Mouse (Mus musculus) midbrain, postnatal 0 days (tissue): ENCODE measurements around the gene Spns2. TPM values are rescaled to one million over a fixed set of nuclear protein-coding genes. Genes with fewer than 3 reads are reported as not detected.

ENCODE experiments used
- ATAC-seq: fragments of 200-750 bp; cut with Nextera tagmentation; 2 replicates; pipeline ENCODE4 v1.8.0; 2017; ENCODE audit warnings: moderate number of reproducible peaks, mild to moderate bottlenecking, moderate TSS enrichment, moderate library complexity; ENCODE audit not compliant: low FRiP score
- DNase-seq: peaks from one replicate; pipeline ENCODE4 v3.0.0-alpha.2; 2015; ENCODE audit warnings: low spot score
- H3K27ac ChIP-seq: fragments of 300-500 bp; sonication (generic); 2 replicates; pipeline ENCODE4 v1.5.1; 2014; ENCODE audit warnings: low read depth, mild to moderate bottlenecking, low read length, mixed read lengths
- H3K27me3 ChIP-seq: fragments of 300-500 bp; sonication (generic); 2 replicates; pipeline ENCODE4 v1.6.1; 2014; ENCODE audit warnings: low read length, control low read depth, mixed read lengths; ENCODE audit not compliant: insufficient read depth
- H3K36me3 ChIP-seq: fragments of 300-500 bp; sonication (generic); 2 replicates; pipeline ENCODE4 v1.6.1; 2014; ENCODE audit warnings: low read length, control low read depth, mixed read lengths; ENCODE audit not compliant: insufficient read depth
- H3K4me1 ChIP-seq: fragments of 300-500 bp; sonication (generic); 2 replicates; pipeline ENCODE4 v1.6.1; 2014; ENCODE audit warnings: mild to moderate bottlenecking, control low read depth, antibody characterized with exemption, low read length, mixed read lengths; ENCODE audit not compliant: insufficient read depth
- H3K4me2 ChIP-seq: fragments of 300-500 bp; sonication (generic); 2 replicates; pipeline ENCODE4 v1.6.1; 2014; ENCODE audit warnings: low read depth, mild to moderate bottlenecking, low read length, mixed read lengths; ENCODE audit not compliant: poor library complexity, severe bottlenecking
- H3K4me3 ChIP-seq: fragments of 300-500 bp; sonication (generic); 2 replicates; pipeline ENCODE4 v1.5.1; 2014; ENCODE audit warnings: low read depth, mild to moderate bottlenecking, low read length, moderate library complexity
- H3K9ac ChIP-seq: fragments of 300-500 bp; sonication (generic); replicated peaks from 2 replicates; pipeline ENCODE4 v1.6.1; 2014; ENCODE audit warnings: mild to moderate bottlenecking, low read length, moderate library complexity, mixed read lengths; ENCODE audit not compliant: poor library complexity, severe bottlenecking
- H3K9me3 ChIP-seq: fragments of 300-500 bp; sonication (generic); 2 replicates; pipeline ENCODE4 v1.6.1; 2016; ENCODE audit warnings: low read length, control low read depth
- CTCF ChIP-seq: IDR thresholded peaks from 2 replicates; pipeline ENCODE4 v1.5.1; 2016; ENCODE audit warnings: antibody characterized with exemption, mild to moderate bottlenecking
- WGBS: fragments of 180-500 bp; shearing (Covaris S2); extraction: QIAGEN DNeasy Blood & Tissue Kit; methylation state at CpG from one replicate; pipeline ENCODE4 v1.1.7; 2014; 5-methylcytosine and 5-hydroxymethylcytosine counted together
- polyA plus RNA-seq: library from polyadenylated mRNA; unstranded; fragments of >200 nt; fragmentation: Nextera tagmentation; extraction: Ambion mirVana; gene quantifications from 2 replicates; pipeline ENCODE4 v1.2.1, GENCODE M21; 2015
- total RNA-seq: library from RNA; depleted of rRNA; stranded (reverse); fragments of >200 nt; gene quantifications from 2 replicates; pipeline ENCODE4 v1.2.3, GENCODE M21; 2014

The Spns2 gene
- total and polyA plus RNA-seq, 2 experiments from 2014 or later, result 7.7 to 56.8 TPM

DNA sequence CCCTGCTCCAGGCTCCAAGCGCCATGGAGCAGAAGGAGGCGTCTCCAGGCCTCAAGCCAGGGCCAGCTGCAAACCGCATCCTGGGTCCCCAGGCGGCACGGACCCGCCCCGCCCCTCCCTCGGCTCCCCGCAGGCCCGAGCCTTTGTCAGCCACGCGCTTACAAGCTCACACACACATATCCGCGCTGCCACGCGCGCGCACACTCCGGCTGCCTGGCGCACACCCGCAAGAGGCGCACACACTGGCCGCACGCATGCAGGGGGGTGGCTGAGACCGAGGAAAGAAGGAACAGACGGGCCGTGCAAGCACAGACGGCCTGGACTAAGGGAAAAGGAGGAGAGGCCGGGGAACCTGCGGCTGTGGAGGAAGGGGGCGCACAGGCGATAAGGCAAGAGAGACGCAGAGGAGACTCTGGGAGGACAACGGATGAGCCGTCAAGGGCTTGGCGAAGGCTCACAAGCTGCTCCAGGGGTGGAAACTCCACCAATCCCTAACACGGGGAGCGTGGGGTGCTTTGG is 892 bp downstream of the Spns2 start:
- no peaks in the 10 kb centered on the region for H3K9me3 ChIP-seq
- peak; percentile 33 for TF ChIP-seq CTCF
- peak overlapping the region; percentile 81 for H3K4me3 ChIP-seq
- H3K36me3 ChIP-seq, result no peaks in the 10 kb centered on the region
- H3K9ac ChIP-seq, result peak overlapping the region; percentile 90
- WGBS, result under 1% methylated on average over 38 of the region's 38 CpGs
- peak overlapping the region; percentile 78 for H3K4me2 ChIP-seq
- ATAC-seq, result peak; percentile 78
- no peaks in the 10 kb centered on the region; the same call in 1 of the 2 replicates for H3K27me3 ChIP-seq
- H3K27ac ChIP-seq, result peak overlapping the region; percentile 80
- DNase-seq, result peak; percentile 78
- peaks cover 17% of the 10 kb centered on the region; the same call in 1 of the 2 replicates for H3K4me1 ChIP-seq

DNA sequence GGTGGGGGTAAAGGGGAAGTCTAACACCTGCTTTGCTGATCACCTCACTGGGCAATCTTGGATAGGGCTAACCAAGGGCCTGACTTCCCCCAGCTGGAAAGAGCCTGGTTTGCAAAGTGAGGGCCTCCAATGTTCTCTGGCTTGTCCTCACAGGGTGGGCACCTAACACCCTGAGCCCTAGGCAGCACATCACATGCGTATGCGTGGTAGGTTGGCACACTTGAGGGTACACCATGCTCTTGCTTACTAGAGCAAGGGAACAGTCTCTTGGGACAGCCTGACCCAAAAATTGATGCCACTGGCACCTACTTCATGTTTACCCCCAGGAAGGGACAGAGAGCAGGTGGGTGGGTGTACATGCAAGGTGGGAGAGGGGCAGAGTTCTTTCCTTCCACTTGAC is 2.0 kb downstream of the Spns2 start:
- no peaks in the 10 kb centered on the region for H3K9me3 ChIP-seq
- 0 out of 2 replicates have a peak overlapping the region, but pooled peaks have one; percentile 90 for H3K9ac ChIP-seq
- H3K4me3 ChIP-seq, result peak overlapping the region; percentile 81
- H3K27me3 ChIP-seq, result no peaks in the 10 kb centered on the region; the same call in 1 of the 2 replicates
- peak overlapping the region; percentile 78 for H3K4me2 ChIP-seq
- ATAC-seq (no peak), DNase-seq (no peak)
- WGBS, result 86% methylated on average over 2 of the region's 2 CpGs
- H3K27ac ChIP-seq, result no peak overlapping the region
- TF ChIP-seq CTCF, result no peak
- H3K4me1 ChIP-seq, result peaks cover 17% of the 10 kb centered on the region; the same call in 1 of the 2 replicates
- H3K36me3 ChIP-seq, result no peaks in the 10 kb centered on the region

DNA sequence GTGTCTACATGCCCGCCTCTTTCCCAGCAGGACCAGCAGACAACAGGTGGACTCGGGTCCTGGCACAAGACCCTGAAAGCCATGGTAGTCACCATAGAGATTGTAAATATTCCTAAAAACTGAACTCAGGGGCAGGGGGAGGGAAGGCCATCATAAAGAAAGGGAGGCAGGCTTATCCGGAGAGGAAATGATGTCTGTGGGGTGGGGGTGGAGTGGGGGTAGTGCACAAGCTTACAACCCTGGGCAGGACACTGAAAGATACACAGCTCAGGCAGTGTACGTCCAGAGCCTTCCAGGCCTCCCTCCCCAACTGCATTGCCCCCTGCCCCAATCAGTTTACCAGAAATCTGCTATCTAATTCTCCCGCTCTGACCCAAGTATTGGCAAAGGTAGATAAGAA is 2.5 kb downstream of the Spns2 start:
- Histone ChIP-seq H3K27ac (no peak overlapping the region), H3K27me3 (no peaks in the 10 kb centered on the region; the same call in 1 of the 2 replicates), H3K4me2 (peak overlapping the region; percentile 78), H3K9ac (no peak overlapping the region), H3K4me3 (no peak overlapping the region), H3K9me3 (no peaks in the 10 kb centered on the region), H3K36me3 (no peaks in the 10 kb centered on the region), H3K4me1 (peaks cover 17% of the 10 kb centered on the region; the same call in 1 of the 2 replicates)
- TF ChIP-seq CTCF, result no peak
- ATAC-seq, result no peak
- 64% methylated on average over 5 of the region's 5 CpGs for WGBS
- DNase-seq, result no peak

DNA sequence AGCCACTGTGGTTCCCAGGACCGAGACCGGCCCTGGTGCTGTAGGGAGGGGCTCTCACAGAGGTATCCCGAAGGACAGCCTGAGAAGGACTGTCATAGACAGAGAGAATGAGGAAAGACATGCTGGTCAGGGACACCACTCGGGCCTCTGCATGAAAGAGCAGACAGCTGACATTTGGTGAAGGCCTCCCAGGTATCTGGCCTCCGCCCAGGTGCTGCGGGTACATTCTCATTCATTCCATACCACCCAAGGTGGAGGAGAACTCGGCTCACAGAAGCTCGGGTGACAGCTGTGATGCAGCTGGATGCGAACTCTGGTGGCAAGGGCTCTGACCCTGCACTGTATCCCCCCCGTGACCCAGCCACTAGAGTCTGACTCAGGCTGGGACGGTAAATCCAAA is 3.7 kb downstream of the Spns2 start:
- H3K9me3 ChIP-seq, result no peaks in the 10 kb centered on the region
- TF ChIP-seq CTCF, result no peak
- H3K9ac ChIP-seq, result no peak overlapping the region
- no peak for DNase-seq
- no peak overlapping the region for H3K4me3 ChIP-seq
- H3K27ac ChIP-seq, result no peak overlapping the region; the same call in 1 of the 2 replicates
- H3K4me2 ChIP-seq, result no peak overlapping the region
- H3K27me3 ChIP-seq, result no peaks in the 10 kb centered on the region
- ATAC-seq, result no peak
- whole genome bisulfite sequencing, result 71% methylated on average over 11 of the region's 11 CpGs
- no peaks in the 10 kb centered on the region for H3K36me3 ChIP-seq
- H3K4me1 ChIP-seq, result peaks cover 17% of the 10 kb centered on the region; the same call in 1 of the 2 replicates

DNA sequence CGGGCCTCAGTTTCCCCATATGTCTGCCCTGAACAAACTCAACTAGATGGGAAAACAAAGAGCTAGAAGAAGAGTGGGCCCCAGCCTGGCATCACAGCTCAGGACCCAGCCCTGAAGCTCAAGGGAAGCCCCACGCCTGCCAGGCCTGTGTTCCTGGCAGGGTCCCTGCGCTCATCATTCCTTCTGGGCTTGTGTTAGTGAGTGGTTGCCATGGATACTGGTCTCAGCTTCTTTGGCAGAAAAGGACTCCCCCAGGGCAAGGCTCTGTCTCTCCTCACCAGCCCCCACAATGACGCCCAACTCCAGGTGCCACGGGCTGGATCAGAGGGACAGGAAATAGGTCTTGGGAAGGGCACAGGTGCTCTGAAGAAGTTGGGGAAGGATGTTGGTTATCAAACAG is 4.5 kb downstream of the Spns2 start:
- no peak for TF ChIP-seq CTCF
- Histone ChIP-seq H3K4me2 (no peak overlapping the region), H3K9me3 (no peaks in the 10 kb centered on the region), H3K4me3 (no peak overlapping the region), H3K27ac (0 out of 2 replicates have a peak overlapping the region, but pooled peaks have one; percentile 18), H3K27me3 (no peaks in the 10 kb centered on the region), H3K9ac (no peak overlapping the region), H3K4me1 (peaks cover 17% of the 10 kb centered on the region; the same call in 1 of the 2 replicates), H3K36me3 (no peaks in the 10 kb centered on the region)
- ATAC-seq (no peak), DNase-seq (peak; percentile 70)
- WGBS, result 33% methylated on average over 5 of the region's 5 CpGs

DNA sequence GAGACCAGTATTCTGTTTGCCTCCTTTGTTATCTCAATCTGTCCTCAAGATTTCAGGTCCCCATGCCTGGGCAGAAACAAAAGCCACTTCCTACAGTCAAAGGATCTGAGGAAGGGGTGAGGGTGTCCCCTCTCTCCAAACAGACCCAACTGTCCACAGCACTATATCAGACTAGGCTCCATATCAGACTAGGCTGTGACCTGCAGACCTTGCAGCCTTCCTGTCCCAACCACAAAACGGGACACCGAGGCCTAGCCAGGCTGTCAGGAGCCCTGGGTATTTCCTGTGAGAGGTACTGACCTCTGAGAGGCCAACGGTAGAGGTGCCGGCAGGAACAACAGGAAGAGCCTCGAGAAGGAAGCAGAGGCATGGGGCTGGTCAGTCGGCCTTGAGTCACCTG is 5.2 kb downstream of the Spns2 start:
- no peak for DNase-seq
- no peak overlapping the region for H3K4me2 ChIP-seq
- 78% methylated on average over 6 of the region's 6 CpGs for WGBS
- no peak overlapping the region for H3K9ac ChIP-seq
- no peak for ATAC-seq
- TF ChIP-seq CTCF, result no peak
- H3K27ac ChIP-seq, result no peak overlapping the region
- no peaks in the 10 kb centered on the region for H3K27me3 ChIP-seq
- H3K9me3 ChIP-seq, result no peaks in the 10 kb centered on the region
- no peak overlapping the region for H3K4me3 ChIP-seq
- H3K36me3 ChIP-seq, result no peaks in the 10 kb centered on the region
- H3K4me1 ChIP-seq, result peaks cover 17% of the 10 kb centered on the region; the same call in 1 of the 2 replicates
